Mouse (Mus musculus): ENCODE data around the gene Cntnap1.

GRCm38 (mm10) chr11:101188166-101188805 is 18.0 kb downstream of the Cntnap1 start:
- no peak for TF ChIP-seq CTCF (IDR thresholded peaks at IDR 0.05; ENCODE audit: control insufficient read depth, insufficient read depth, insufficient read length)
- TF ChIP-seq MYOD1 (IDR thresholded peaks at IDR 0.05; ENCODE audit: control insufficient read depth, insufficient read length, low read depth), result no peak
